In the genomic region with DNA sequence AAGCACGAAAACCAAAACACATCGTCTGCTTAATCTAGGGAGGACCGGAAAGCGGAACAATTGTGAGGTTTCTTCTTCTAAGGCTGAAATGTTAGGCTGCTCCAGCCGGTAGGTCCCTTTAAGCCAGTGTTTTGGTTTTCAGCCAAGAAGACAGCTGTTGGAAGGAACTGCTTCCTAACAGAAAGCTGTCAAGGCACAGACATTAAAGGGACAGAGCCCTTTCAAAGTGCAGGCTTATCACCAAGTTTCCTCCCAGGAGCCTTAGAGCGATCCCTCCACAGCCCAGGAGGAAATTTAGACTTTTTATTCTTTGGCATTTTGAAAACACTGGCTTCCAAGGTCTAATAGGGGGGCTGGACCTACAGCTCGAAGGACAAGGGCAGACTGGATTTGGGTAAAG, we compare ENCODE assay signal across 8 mouse cellular contexts. TPM values are rescaled to one million over a fixed set of nuclear protein-coding genes. Genes with fewer than 3 reads are reported as not detected.
A peak's percentile ranks its signal among the peaks of the same experiment; 100 is the strongest.
DNase-seq lines count a peak whose midpoint lies in the region; ATAC-seq lines count a peak whose summit lies in the region.

No protein-coding gene starts in this region.

- no peaks in the 10 kb centered on the region for H3K27me3 ChIP-seq in heart, embryonic 12.5 days (replicated peaks)
- no peaks in the 10 kb centered on the region for H3K27me3 ChIP-seq in kidney, embryonic 16.5 days (ENCODE audit: insufficient read depth, low read length)
- H3K27me3 ChIP-seq in liver, embryonic 12.5 days (replicated peaks): peaks cover 66% of the 10 kb centered on the region
- no peaks in the 10 kb centered on the region for H3K27me3 ChIP-seq in neural tube, embryonic 12.5 days (replicated peaks)

- peak overlapping the region; percentile 89 for H3K9ac ChIP-seq in heart, embryonic 12.5 days
- peak overlapping the region; percentile 88 for H3K9ac ChIP-seq in kidney, embryonic 16.5 days (replicated peaks; ENCODE audit: low read length)
- no peak overlapping the region for H3K9ac ChIP-seq in liver, embryonic 12.5 days
- H3K9ac ChIP-seq in neural tube, embryonic 12.5 days: peak overlapping the region; percentile 95

- 3% methylated on average over 7 of the region's 7 CpGs for WGBS in heart, embryonic 12.5 days
- under 1% methylated on average over 7 of the region's 7 CpGs for WGBS in kidney, embryonic 16.5 days
- WGBS in liver, embryonic 12.5 days (ENCODE audit: insufficient replicate concordance): 18% methylated on average over 7 of the region's 7 CpGs
- WGBS in neural tube, embryonic 12.5 days: 4% methylated on average over 7 of the region's 7 CpGs

- peak overlapping the region; percentile 73 for H3K4me3 ChIP-seq in heart, embryonic 12.5 days
- peak overlapping the region; percentile 88 for H3K4me3 ChIP-seq in kidney, embryonic 16.5 days (ENCODE audit: low read length)
- H3K4me3 ChIP-seq in liver, embryonic 12.5 days: peak overlapping the region; percentile 64
- H3K4me3 ChIP-seq in neural tube, embryonic 12.5 days: peak overlapping the region; percentile 89

- ATAC-seq in heart, embryonic 12.5 days (ENCODE audit: insufficient number of reproducible peaks, low FRiP score): peak; percentile 38; the same call in 1 of the 2 replicates
- 0 out of 2 replicates have a peak, but pooled peaks have one; percentile 6 for ATAC-seq in kidney, embryonic 16.5 days (ENCODE audit: low FRiP score, low TSS enrichment)
- no peak for ATAC-seq in liver, embryonic 12.5 days
- ATAC-seq in neural tube, embryonic 12.5 days (ENCODE audit: low FRiP score, low read depth): no peak

- peak overlapping the region; percentile 85 for H3K27ac ChIP-seq in heart, embryonic 12.5 days (ENCODE audit: poor library complexity, severe bottlenecking)
- peak overlapping the region; percentile 93 for H3K27ac ChIP-seq in kidney, embryonic 16.5 days (ENCODE audit: low read length)
- H3K27ac ChIP-seq in liver, embryonic 12.5 days: no peak overlapping the region
- H3K27ac ChIP-seq in neural tube, embryonic 12.5 days: peak overlapping the region; percentile 33

- peak overlapping the region; percentile 76 for H3K4me2 ChIP-seq in heart, embryonic 12.5 days
- peak overlapping the region; percentile 77 for H3K4me2 ChIP-seq in kidney, embryonic 16.5 days (replicated peaks; ENCODE audit: low read depth, low read length)
- H3K4me2 ChIP-seq in liver, embryonic 12.5 days: peak overlapping the region; percentile 87
- H3K4me2 ChIP-seq in neural tube, embryonic 12.5 days (replicated peaks): peak overlapping the region; percentile 93

- peaks cover 23% of the 10 kb centered on the region for H3K4me1 ChIP-seq in heart, embryonic 12.5 days (replicated peaks)
- peaks cover 16% of the 10 kb centered on the region for H3K4me1 ChIP-seq in kidney, embryonic 16.5 days (ENCODE audit: insufficient read depth, low read length)
- peaks cover 24% of the 10 kb centered on the region; the same call in 1 of the 2 replicates for H3K4me1 ChIP-seq in liver, embryonic 12.5 days
- H3K4me1 ChIP-seq in neural tube, embryonic 12.5 days: peaks cover 20% of the 10 kb centered on the region

- no peaks in the 10 kb centered on the region for H3K9me3 ChIP-seq in heart, embryonic 12.5 days (replicated peaks)
- H3K9me3 ChIP-seq in kidney, embryonic 16.5 days (ENCODE audit: low read length): no peaks in the 10 kb centered on the region
- no peaks in the 10 kb centered on the region for H3K9me3 ChIP-seq in liver, embryonic 12.5 days (replicated peaks)
- no peaks in the 10 kb centered on the region for H3K9me3 ChIP-seq in neural tube, embryonic 12.5 days

- DNase-seq in urinary bladder, postnatal 25 days (ENCODE audit: low spot score): peak; percentile 15
- DNase-seq in urinary bladder, adult 2 months (ENCODE audit: low spot score): no peak
- DNase-seq in fat pad, adult 2 months (ENCODE audit: extremely low read depth, low read depth, low spot score): peak; percentile 37
- DNase-seq in spleen, adult 12 weeks (ENCODE audit: low spot score): no peak

- peaks cover 29% of the 10 kb centered on the region for H3K36me3 ChIP-seq in heart, embryonic 12.5 days
- H3K36me3 ChIP-seq in kidney, embryonic 16.5 days (ENCODE audit: insufficient read depth, low read length): peaks cover 21% of the 10 kb centered on the region
- H3K36me3 ChIP-seq in liver, embryonic 12.5 days: peaks cover 17% of the 10 kb centered on the region
- peaks cover 33% of the 10 kb centered on the region for H3K36me3 ChIP-seq in neural tube, embryonic 12.5 days

RNA-seq across cellular contexts. Expression of gene Mycn, which starts 3.4 kb away (rescaled TPM):
- 0.74 and 0.78 TPM in 2 replicates for polyA plus RNA-seq in urinary bladder, adult 2 months (2012; rRNA removed)
- polyA plus RNA-seq in heart, embryonic 12.5 days (2016; fragmentation: Nextera tagmentation; extraction: Ambion mirVana): 75.0 and 75.6 TPM in 2 replicates
- polyA plus RNA-seq in kidney, embryonic 16.5 days (2015; fragmentation: Nextera tagmentation; extraction: Ambion mirVana): 74.8 and 77.9 TPM in 2 replicates
- 17.7 and 18.5 TPM in 2 replicates for polyA plus RNA-seq in liver, embryonic 12.5 days (2016; fragmentation: Nextera tagmentation; extraction: Ambion mirVana)
- polyA plus RNA-seq in neural tube, embryonic 12.5 days (2016; fragmentation: Nextera tagmentation; extraction: Ambion mirVana): 95.7 and 98.7 TPM in 2 replicates

Comparison
In these comparisons a context has a peak if more than half of its experiments do, and no peak if none do; other contexts are left out.
1. DNase-seq: peak in urinary bladder, postnatal 25 days (single experiment) and fat pad, adult 2 months (single experiment); none in urinary bladder, adult 2 months (single experiment) and spleen, adult 12 weeks (single experiment).
2. ATAC-seq: peak in heart, embryonic 12.5 days (single experiment) and kidney, embryonic 16.5 days (single experiment); none in liver, embryonic 12.5 days (single experiment) and neural tube, embryonic 12.5 days (single experiment).
3. RNA of gene Mycn, which starts 3.4 kb away (polyA plus RNA-seq): 95.7 to 98.7 TPM in neural tube, embryonic 12.5 days, 74.8 to 77.9 TPM in kidney, embryonic 16.5 days, 75.0 to 75.6 TPM in heart, embryonic 12.5 days and 17.7 to 18.5 TPM in liver, embryonic 12.5 days; 0.74 to 0.78 TPM in urinary bladder, adult 2 months; every median in the first group is over 10 times any median in the second.
4. Peak in every context shown above with its lines, with median percentiles within 50 percentile points of each other: H3K4me2 ChIP-seq and H3K4me3 ChIP-seq.